Mouse (Mus musculus) heart, adult 11 months (tissue): ENCODE data around the gene Pitpna.

Experiments used
- DNase-seq: peaks from one replicate; pipeline ENCODE4 v3.0.0; 2022

Pitpna gene

GRCm38 (mm10) chr11:75660941-75661800 is 73.3 kb downstream of the Pitpna start:
- DNase-seq = peak; percentile 93

GRCm38 (mm10) chr11:75662131-75662530 is 74.2 kb downstream of the Pitpna start:
- peak; percentile 91 for DNase-seq

- peak; percentile 82 for DNase-seq
These were observed 78.4 kb downstream of the Pitpna start for GRCm38 (mm10) chr11:75666296-75666695.

DNA sequence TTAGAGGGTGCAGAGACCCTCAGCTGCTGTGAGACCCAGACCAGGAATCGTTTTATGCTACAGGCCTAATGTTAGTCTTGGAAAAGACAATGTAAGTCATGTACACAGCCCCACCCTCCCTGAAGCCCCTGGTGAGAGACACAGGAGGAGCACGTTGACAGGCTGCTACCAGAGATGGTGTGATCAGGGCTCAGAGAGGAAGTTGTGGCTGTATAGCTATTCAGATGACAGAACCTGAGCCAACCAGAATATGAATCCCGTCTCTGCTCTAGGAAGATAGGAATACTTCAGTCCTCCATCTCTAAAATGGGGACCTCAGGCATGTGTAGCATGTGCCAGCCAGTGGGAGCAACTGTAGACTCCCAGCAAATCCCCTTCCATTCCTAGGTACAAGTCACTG is 80.7 kb downstream of the Pitpna start:
- peak; percentile 73 for DNase-seq

GRCm38 (mm10) chr11:75669176-75669852 is 81.4 kb downstream of the Pitpna start:
- DNase-seq = peak; percentile 86

GRCm38 (mm10) chr11:75669853-75670200 is 81.9 kb downstream of the Pitpna start:
- peak; percentile 88 for DNase-seq

GRCm38 (mm10) chr11:75671426-75672180 is 83.7 kb downstream of the Pitpna start:
- peak; percentile 91 for DNase-seq

DNA sequence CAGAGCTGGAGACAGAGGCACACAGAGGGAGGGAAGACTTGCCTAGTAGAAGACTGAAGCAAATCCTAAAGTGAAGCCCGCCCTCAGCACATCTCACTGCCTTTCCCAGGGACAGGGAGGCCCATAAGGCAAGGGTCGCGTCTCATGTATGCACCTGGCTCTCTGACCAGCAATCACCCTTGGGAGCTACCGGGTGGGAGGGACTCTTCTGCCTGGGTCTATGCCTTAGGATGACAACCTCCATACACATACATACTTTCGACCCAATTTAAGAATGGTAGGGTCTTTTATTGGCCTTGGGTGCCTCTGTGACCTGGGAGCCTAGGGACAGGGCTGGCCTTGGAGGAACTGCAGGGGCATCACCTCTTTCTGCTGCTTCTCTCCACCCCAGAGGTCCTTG is 85.5 kb downstream of the Pitpna start:
- DNase-seq = peak; percentile 91

- peak; percentile 89 for DNase-seq
These were observed 87.0 kb downstream of the Pitpna start for GRCm38 (mm10) chr11:75674875-75675274.

DNA sequence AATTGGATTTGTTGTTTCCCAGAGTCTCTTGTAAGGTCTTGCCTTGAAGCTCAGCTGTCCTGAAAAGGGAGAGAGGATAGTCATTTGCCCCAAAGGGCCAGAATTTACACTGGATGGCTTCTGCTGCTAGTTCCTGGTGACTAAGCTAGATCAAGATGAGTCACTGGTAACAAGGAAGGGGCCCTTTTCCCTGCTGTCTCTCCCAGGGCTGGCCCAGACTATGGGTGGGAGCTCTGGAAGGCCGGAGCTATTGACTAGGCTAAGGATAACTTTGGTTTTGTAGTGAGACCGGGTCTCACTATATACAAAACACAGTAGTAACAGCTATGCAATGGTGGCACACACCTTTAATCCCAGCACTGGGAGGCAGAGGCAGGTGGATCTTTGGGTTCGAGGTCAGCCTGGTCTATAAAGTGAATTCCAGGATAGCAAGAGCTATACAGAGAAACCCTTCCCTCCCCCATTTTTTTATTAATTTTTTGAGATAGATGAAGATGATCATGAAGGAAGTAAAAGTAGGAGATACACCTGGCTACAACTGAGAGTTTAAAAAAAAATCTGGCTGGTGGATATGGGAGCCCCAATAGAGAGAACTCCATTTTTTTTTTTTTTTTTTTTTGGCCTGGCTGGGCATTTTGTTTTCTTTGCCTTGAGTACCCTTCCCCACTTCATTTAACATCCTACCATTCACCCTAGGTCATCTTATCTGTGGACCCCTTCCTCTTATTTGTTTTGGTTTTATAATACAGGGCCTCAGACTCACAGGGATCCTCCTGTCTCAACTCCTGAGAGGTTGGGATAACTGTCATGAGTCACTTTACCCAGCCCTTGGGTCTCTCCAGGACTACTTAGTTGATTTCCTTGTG is 90.2 kb downstream of the Pitpna start:
- peak; percentile 90 for DNase-seq
